Mouse (Mus musculus): Measurements from ENCODE around the gene Polr3h.

DNA sequence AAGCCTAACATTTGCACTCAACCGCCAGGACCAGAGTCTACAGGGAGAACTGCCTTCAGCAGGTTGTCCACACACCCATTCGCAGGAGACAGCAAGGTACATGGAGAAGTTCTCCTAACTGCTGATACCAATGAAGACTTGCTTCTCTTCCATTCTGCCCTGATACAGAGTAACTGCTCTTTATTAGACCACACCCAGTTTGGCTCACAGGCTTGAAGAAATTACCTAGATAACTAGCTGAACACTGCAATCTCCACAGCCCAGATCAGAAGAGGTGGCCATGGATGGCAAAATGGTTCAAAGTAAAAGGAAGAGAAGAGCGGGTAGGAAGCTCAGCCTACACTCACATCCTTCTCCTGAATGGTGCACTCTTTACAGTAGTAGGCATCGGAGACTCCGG, 56.1 kb downstream of the Polr3h start:
- TF ChIP-seq FLI1 (IDR thresholded peaks at IDR 0.05; ENCODE audit: low read length) (no peak), GATA1 (IDR thresholded peaks at IDR 0.05; ENCODE audit: borderline replicate concordance, low read length) (no peak)

All from megakaryocyte, embryonic 14.5 days (primary cell).